Mouse (Mus musculus): ENCODE data around the gene Fam69a. TPM values are rescaled to one million over a fixed set of nuclear protein-coding genes. Genes with fewer than 3 reads are reported as not detected.

The Fam69a gene
- polyA plus RNA-seq, 1 experiment, result 0.30 TPM

DNA sequence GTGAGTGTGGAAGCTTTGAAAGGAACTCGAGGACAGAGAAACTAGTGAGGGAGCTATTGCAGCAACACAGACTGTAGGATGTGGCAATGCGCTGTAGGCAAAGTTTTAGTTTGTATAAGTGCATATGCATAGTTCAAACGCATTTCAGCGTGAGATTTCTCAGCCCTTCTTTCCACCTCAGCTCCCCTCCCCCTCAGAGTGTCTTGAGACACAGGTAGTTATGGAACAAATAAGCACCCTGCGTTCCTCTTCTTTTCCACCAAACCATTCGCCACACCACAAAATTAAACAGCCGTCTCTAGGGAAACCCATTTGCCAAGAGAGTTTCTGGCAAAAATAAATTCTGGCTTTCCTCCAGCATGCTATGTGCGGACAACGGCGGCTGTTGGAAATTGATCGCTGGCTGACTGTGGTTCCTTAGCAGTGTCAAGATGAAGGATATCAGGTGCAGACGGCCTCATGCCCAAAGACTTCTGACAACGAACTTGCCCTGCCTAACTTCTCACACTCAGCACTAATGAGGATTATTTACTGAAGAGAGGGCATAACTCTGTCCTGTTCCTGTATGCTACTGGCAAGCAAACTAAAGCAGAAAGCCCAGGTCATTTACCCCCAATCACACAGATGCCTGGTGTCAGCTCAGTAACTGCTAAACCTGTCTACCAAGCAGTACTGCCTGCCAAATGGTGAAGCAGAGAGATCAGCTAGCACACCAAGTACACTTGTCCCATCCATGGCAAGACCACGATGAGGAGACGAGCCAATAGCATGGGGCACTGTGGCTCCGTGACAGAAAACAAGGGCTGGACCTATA lies 25.2 kb downstream of the Fam69a start:
- Histone ChIP-seq H3K36me3 (ENCODE audit: control insufficient read depth, insufficient read depth, low read length) (no peaks in the 10 kb centered on the region), H3K4me3 (ENCODE audit: low read depth, low read length) (peak overlapping the region; percentile 6; the same call in 1 of the 2 replicates), H3K27me3 (ENCODE audit: control insufficient read depth, insufficient read depth, low read length) (no peaks in the 10 kb centered on the region), H3K4me1 (ENCODE audit: control insufficient read depth, insufficient read depth, insufficient read length, low read length) (peaks cover 4% of the 10 kb centered on the region), H3K27ac (ENCODE audit: insufficient read depth, low read depth, low read length) (peak overlapping the region; percentile 20; the same call in 1 of the 2 replicates)
- no peak for TF ChIP-seq CTCF (IDR thresholded peaks at IDR 0.05; ENCODE audit: extremely low read depth, insufficient read length, insufficient replicate concordance, low read depth, low read length)
- TF ChIP-seq POLR2A (IDR thresholded peaks at IDR 0.05; ENCODE audit: low read depth, low read length), result no peak
- 37% methylated on average over 16 of the region's 16 CpGs for WGBS

- Histone ChIP-seq H3K27ac (ENCODE audit: insufficient read depth, low read depth, low read length) (peak overlapping the region; percentile 58), H3K4me3 (ENCODE audit: low read depth, low read length) (peak overlapping the region; percentile 58), H3K27me3 (ENCODE audit: control insufficient read depth, insufficient read depth, low read length) (no peaks in the 10 kb centered on the region), H3K36me3 (ENCODE audit: control insufficient read depth, insufficient read depth, low read length) (no peaks in the 10 kb centered on the region), H3K4me1 (ENCODE audit: control insufficient read depth, insufficient read depth, insufficient read length, low read length) (peaks cover 4% of the 10 kb centered on the region)
- WGBS, result 38% methylated on average over 14 of the region's 14 CpGs
- TF ChIP-seq CTCF (IDR thresholded peaks at IDR 0.05; ENCODE audit: extremely low read depth, insufficient read length, insufficient replicate concordance, low read depth, low read length) (peak; percentile 26; the same call in 1 of the 2 replicates), POLR2A (IDR thresholded peaks at IDR 0.05; ENCODE audit: low read depth, low read length) (no peak)
Measured at GRCm38 (mm10) chr5:107960532-107961202, 26.2 kb downstream of the Fam69a start.

DNA sequence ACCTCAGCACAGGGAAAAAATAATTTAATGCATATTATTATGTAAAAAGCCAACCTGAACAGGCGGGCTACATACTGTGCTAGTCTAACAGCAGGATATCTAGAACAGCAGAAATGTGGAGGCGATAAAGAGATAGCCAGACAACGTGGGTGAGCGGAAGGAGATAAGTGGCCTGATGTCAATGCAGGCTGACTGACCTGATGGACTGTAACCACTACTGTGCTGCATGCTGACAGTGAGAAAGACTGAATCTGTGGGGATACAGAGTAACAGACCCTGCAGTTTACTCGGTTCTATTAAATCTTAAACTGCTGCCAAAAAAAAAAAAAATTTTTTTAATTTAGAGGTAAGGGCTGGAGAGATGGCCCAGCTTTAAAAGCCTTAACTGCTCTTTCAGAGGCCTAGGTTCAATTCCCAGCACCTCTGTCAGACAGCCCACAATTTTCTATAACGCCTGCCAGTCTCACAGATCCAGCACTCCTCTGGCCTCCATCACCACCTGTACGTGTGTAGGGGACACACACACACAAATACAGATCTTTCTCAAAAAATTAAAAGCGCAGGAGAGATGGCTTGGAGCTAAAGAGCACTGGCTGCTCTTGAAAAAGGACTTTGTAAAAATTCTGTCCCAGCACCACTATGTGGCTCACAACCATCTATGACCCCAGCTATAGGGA lies 27.1 kb downstream of the Fam69a start:
- Histone ChIP-seq H3K27ac (ENCODE audit: insufficient read depth, low read depth, low read length) (no peak overlapping the region), H3K27me3 (ENCODE audit: control insufficient read depth, insufficient read depth, low read length) (no peaks in the 10 kb centered on the region), H3K4me1 (ENCODE audit: control insufficient read depth, insufficient read depth, insufficient read length, low read length) (no peaks in the 10 kb centered on the region; the same call in 1 of the 2 replicates), H3K4me3 (ENCODE audit: low read depth, low read length) (no peak overlapping the region), H3K36me3 (ENCODE audit: control insufficient read depth, insufficient read depth, low read length) (no peaks in the 10 kb centered on the region)
- WGBS, result 88% methylated on average over 8 of the region's 8 CpGs
- TF ChIP-seq CTCF (IDR thresholded peaks at IDR 0.05; ENCODE audit: extremely low read depth, insufficient read length, insufficient replicate concordance, low read depth, low read length) (no peak), POLR2A (IDR thresholded peaks at IDR 0.05; ENCODE audit: low read depth, low read length) (no peak)

DNA sequence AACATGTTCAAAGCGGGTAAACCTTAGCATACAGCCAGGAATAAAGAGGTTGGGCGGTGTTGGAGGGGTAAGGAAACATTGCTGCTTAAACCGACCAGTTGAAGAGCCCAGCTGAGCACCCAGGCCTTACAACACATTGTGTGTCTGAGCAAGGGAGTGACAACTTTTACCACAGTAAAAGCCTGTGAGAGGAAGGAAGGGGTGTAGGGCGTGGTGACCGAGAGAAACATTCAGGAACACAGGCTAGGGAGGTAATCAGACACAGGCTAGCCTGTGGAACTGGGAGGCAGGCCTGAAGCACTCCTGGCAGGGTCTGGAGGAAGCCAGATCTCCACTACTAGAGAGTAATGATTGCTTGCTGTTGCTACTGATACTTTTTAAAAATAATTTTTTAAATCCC lies 36.2 kb downstream of the Fam69a start:
- Histone ChIP-seq H3K27me3 (ENCODE audit: control insufficient read depth, insufficient read depth, low read length) (no peaks in the 10 kb centered on the region), H3K4me3 (ENCODE audit: low read depth, low read length) (no peak overlapping the region), H3K27ac (ENCODE audit: insufficient read depth, low read depth, low read length) (no peak overlapping the region), H3K36me3 (ENCODE audit: control insufficient read depth, insufficient read depth, low read length) (no peaks in the 10 kb centered on the region), H3K4me1 (ENCODE audit: control insufficient read depth, insufficient read depth, insufficient read length, low read length) (peaks cover 2% of the 10 kb centered on the region; the same call in 1 of the 2 replicates)
- TF ChIP-seq POLR2A (IDR thresholded peaks at IDR 0.05; ENCODE audit: low read depth, low read length), result no peak
- 65% methylated on average over 5 of the region's 5 CpGs for WGBS

DNA sequence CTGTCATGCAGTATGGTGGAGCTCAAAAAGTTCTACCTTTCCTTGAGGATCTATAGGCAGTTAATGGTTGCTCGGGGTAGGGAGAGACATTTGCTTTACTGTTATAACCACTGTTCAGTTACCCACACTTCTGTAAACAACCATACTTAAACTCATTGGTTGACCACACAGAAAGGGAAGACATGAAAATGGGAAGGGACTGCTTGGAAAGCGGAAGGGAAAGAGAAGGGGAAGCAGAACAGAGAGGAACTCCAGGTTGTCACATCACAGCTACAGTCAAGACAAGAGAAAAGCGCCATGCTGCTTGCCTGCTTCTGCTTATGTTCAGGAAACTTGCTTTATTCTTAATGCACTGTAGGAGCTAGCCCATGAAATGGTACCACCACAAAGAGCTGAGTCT lies 37.3 kb downstream of the Fam69a start:
- Histone ChIP-seq H3K36me3 (ENCODE audit: control insufficient read depth, insufficient read depth, low read length) (no peaks in the 10 kb centered on the region), H3K27ac (ENCODE audit: insufficient read depth, low read depth, low read length) (no peak overlapping the region; the same call in 1 of the 2 replicates), H3K4me1 (ENCODE audit: control insufficient read depth, insufficient read depth, insufficient read length, low read length) (peaks cover 2% of the 10 kb centered on the region; the same call in 1 of the 2 replicates), H3K4me3 (ENCODE audit: low read depth, low read length) (no peak overlapping the region), H3K27me3 (ENCODE audit: control insufficient read depth, insufficient read depth, low read length) (no peaks in the 10 kb centered on the region)
- TF ChIP-seq CTCF (IDR thresholded peaks at IDR 0.05; ENCODE audit: extremely low read depth, insufficient read length, insufficient replicate concordance, low read depth, low read length) (no peak), POLR2A (IDR thresholded peaks at IDR 0.05; ENCODE audit: low read depth, low read length) (no peak)
- 78% methylated on average over 3 of the region's 3 CpGs for WGBS

- Histone ChIP-seq H3K4me1 (ENCODE audit: control insufficient read depth, insufficient read depth, insufficient read length, low read length) (peaks cover 2% of the 10 kb centered on the region; the same call in 1 of the 2 replicates), H3K4me3 (ENCODE audit: low read depth, low read length) (no peak overlapping the region), H3K27me3 (ENCODE audit: control insufficient read depth, insufficient read depth, low read length) (no peaks in the 10 kb centered on the region), H3K36me3 (ENCODE audit: control insufficient read depth, insufficient read depth, low read length) (no peaks in the 10 kb centered on the region), H3K27ac (ENCODE audit: insufficient read depth, low read depth, low read length) (no peak overlapping the region)
- TF ChIP-seq CTCF (IDR thresholded peaks at IDR 0.05; ENCODE audit: extremely low read depth, insufficient read length, insufficient replicate concordance, low read depth, low read length) (no peak), POLR2A (IDR thresholded peaks at IDR 0.05; ENCODE audit: low read depth, low read length) (no peak)
- WGBS, result 27% methylated on average over 1 of the region's 1 CpGs
Measured at GRCm38 (mm10) chr5:107948899-107949298, 38.0 kb downstream of the Fam69a start.

DNA sequence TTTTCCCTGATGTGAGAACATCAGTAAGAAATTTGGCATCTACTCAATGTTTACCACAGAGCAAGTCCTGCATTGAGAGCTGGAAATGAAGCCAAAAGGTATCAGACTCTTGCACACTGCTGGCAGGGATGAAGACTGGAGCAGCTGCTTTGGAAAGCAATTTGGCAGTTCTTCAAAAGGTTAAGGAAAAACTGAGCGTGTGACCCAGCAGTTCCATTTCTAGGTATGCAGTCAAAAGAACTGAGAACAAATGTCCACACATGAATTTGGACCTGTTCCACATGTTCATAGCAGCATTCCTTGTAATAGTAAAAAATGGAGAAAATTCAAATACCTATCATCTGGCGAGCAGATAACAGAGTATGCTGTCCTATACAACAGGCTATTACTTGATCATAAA lies 39.3 kb downstream of the Fam69a start:
- WGBS, result 17% methylated on average over 2 of the region's 2 CpGs
- Histone ChIP-seq H3K4me1 (ENCODE audit: control insufficient read depth, insufficient read depth, insufficient read length, low read length) (peaks cover 2% of the 10 kb centered on the region; the same call in 1 of the 2 replicates), H3K4me3 (ENCODE audit: low read depth, low read length) (no peak overlapping the region), H3K27me3 (ENCODE audit: control insufficient read depth, insufficient read depth, low read length) (no peaks in the 10 kb centered on the region), H3K27ac (ENCODE audit: insufficient read depth, low read depth, low read length) (no peak overlapping the region), H3K36me3 (ENCODE audit: control insufficient read depth, insufficient read depth, low read length) (no peaks in the 10 kb centered on the region)
- TF ChIP-seq CTCF (IDR thresholded peaks at IDR 0.05; ENCODE audit: extremely low read depth, insufficient read length, insufficient replicate concordance, low read depth, low read length) (no peak), POLR2A (IDR thresholded peaks at IDR 0.05; ENCODE audit: low read depth, low read length) (no peak)

All from small intestine, adult 2 months (tissue).